Mouse (Mus musculus): ENCODE data around the gene Map3k5.

- TF ChIP-seq POLR2A (IDR thresholded peaks at IDR 0.05; ENCODE audit: insufficient read length, low read depth) (no peak), CEBPB (IDR thresholded peaks at IDR 0.05; ENCODE audit: insufficient read depth, poor library complexity, severe bottlenecking) (no peak), MAX (IDR thresholded peaks at IDR 0.05; ENCODE audit: low read depth) (no peak), REST (IDR thresholded peaks at IDR 0.05; ENCODE audit: insufficient read depth, insufficient read length) (no peak), USF1 (IDR thresholded peaks at IDR 0.05; ENCODE audit: low read depth) (no peak), MYOG (IDR thresholded peaks at IDR 0.05; ENCODE audit: control insufficient read depth in 1 of 3, insufficient read depth in 1 of 3, insufficient read length in 2 of 3, low read depth in 2 of 3) (no peak), MYOD1 (IDR thresholded peaks at IDR 0.05; ENCODE audit: control insufficient read depth in 1 of 3, insufficient read length in 2 of 3, low read depth in 2 of 3) (no peak), POLR2AphosphoS2 (IDR thresholded peaks at IDR 0.05; ENCODE audit: insufficient read length, low read depth) (no peak), TCF12 (IDR thresholded peaks at IDR 0.05; ENCODE audit: insufficient read depth, poor library complexity, severe bottlenecking) (no peak), E2F4 (IDR thresholded peaks at IDR 0.05; ENCODE audit: insufficient read depth) (no peak), TCF3 (IDR thresholded peaks at IDR 0.05; ENCODE audit: insufficient read length, low read depth) (no peak)
Observed at GRCm38 (mm10) chr10:19935821-19936367, 1.6 kb downstream of the Map3k5 start.
